Mouse (Mus musculus) forebrain, embryonic 15.5 days (tissue): ENCODE data around the gene Alg1. TPM values are rescaled to one million over a fixed set of nuclear protein-coding genes. Genes with fewer than 3 reads are reported as not detected.

Experiments
- ATAC-seq: fragments of 200-750 bp; cut with Nextera tagmentation; replicated peaks from 2 replicates; pipeline ENCODE4 v1.8.0; 2017; ENCODE audit warnings: mild to moderate bottlenecking, moderate TSS enrichment, moderate library complexity
- H3K27ac ChIP-seq: fragments of 300-500 bp; sonication (generic); replicated peaks from 2 replicates; pipeline ENCODE4 v1.5.1; 2015; ENCODE audit warnings: mild to moderate bottlenecking, inconsistent platforms
- H3K27me3 ChIP-seq: fragments of 300-500 bp; sonication (generic); 2 replicates; pipeline ENCODE4 v1.6.1; 2015; ENCODE audit warnings: inconsistent platforms
- H3K36me3 ChIP-seq: fragments of 300-500 bp; sonication (generic); 2 replicates; pipeline ENCODE4 v1.6.1; 2015; ENCODE audit warnings: mild to moderate bottlenecking, inconsistent platforms
- H3K4me1 ChIP-seq: fragments of 300-500 bp; sonication (generic); 2 replicates; pipeline ENCODE4 v1.6.1; 2015; ENCODE audit warnings: inconsistent platforms
- H3K4me2 ChIP-seq: fragments of 300-500 bp; sonication (generic); replicated peaks from 2 replicates; pipeline ENCODE4 v1.6.1; 2015; ENCODE audit warnings: mild to moderate bottlenecking, inconsistent platforms
- H3K4me3 ChIP-seq: fragments of 300-500 bp; sonication (generic); 2 replicates; pipeline ENCODE4 v1.5.1; 2015; ENCODE audit warnings: mild to moderate bottlenecking, inconsistent platforms
- H3K9ac ChIP-seq: fragments of 300-500 bp; sonication (generic); replicated peaks from 2 replicates; pipeline ENCODE4 v1.6.1; 2015; ENCODE audit warnings: mild to moderate bottlenecking, inconsistent platforms
- H3K9me3 ChIP-seq: fragments of 300-500 bp; sonication (generic); 2 replicates; pipeline ENCODE4 v1.6.1; 2016; ENCODE audit warnings: inconsistent platforms
- WGBS: fragments of 180-500 bp; shearing (Covaris S2); methylation state at CpG from one replicate; pipeline ENCODE4 v1.1.7; 2015; ENCODE audit warnings: mixed read lengths; 5-methylcytosine and 5-hydroxymethylcytosine counted together
- microRNA-seq: library from miRNA; unstranded; fragments of <30 nt; microRNA quantifications from one replicate; pipeline ENCODE4, GENCODE M21; 2016
- polyA plus RNA-seq: library from polyadenylated mRNA; unstranded; fragments of >200 nt; fragmentation: Nextera tagmentation; extraction: Ambion mirVana; gene quantifications from 2 replicates; pipeline ENCODE4 v1.2.1, GENCODE M21; 2015

Alg1 gene
- polyA plus RNA-seq, 1 experiment from 2014 or later = 34.8 TPM

DNA sequence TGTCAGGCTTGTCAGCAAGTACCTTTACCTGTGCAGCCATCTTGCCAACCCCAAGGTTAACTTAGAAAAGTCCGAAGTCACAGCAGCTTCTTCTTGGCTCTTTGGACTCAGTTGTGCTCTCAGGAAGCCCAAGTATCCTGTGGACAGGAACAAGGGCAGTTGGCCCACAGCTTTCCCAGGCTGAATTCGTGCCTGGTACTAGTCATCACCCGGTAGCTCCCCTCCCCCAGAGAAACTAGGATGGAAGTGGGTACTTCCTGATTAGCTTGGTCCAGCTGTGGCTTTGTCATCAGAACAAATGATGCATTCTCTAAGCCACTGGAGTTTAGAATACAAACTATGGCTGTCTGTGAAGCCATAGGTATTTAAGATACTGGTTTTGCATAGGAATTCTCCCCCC lies 52.0 kb downstream of the Alg1 start:
- Histone ChIP-seq H3K9me3 (no peaks in the 10 kb centered on the region), H3K9ac (no peak overlapping the region), H3K36me3 (no peaks in the 10 kb centered on the region), H3K4me2 (no peak overlapping the region), H3K4me1 (no peaks in the 10 kb centered on the region), H3K27ac (no peak overlapping the region), H3K27me3 (no peaks in the 10 kb centered on the region), H3K4me3 (no peak overlapping the region)
- ATAC-seq = no peak
- 40% methylated on average over 3 of the region's 3 CpGs for WGBS

Small RNA genes within 50 kb of the gene (microRNA-seq; reads per million reads assigned to microRNA genes)
- not detected for gene Gm23689
- not detected for gene Gm26095
- not detected for gene Mir6364

Other genes starting within 250 kb of the Alg1 start
- not detected in 2 replicates for gene Sept12, start 235.8 kb upstream of the Alg1 start, polyA plus RNA-seq
- 1.0 and 1.1 TPM in 2 replicates for gene Smim22, start 226.3 kb upstream of the Alg1 start, polyA plus RNA-seq
- gene Rogdi, start 220.1 kb upstream of the Alg1 start, polyA plus RNA-seq = 91.4 and 99.8 TPM in 2 replicates
- gene Glyr1, start 183.8 kb upstream of the Alg1 start, polyA plus RNA-seq = 192 and 196 TPM in 2 replicates
- 17.8 and 18.3 TPM in 2 replicates for gene Ubn1, start 183.6 kb upstream of the Alg1 start, polyA plus RNA-seq
- gene Ppl, start 101.2 kb upstream of the Alg1 start, polyA plus RNA-seq = 0.19 TPM in 2 replicates
- gene Sec14l5, start 86.5 kb upstream of the Alg1 start, polyA plus RNA-seq = 0.06 and 0.11 TPM in 2 replicates
- 11.6 and 12.8 TPM in 2 replicates for gene Nagpa, start 29.6 kb upstream of the Alg1 start, polyA plus RNA-seq
- gene AU021092, start 11.3 kb upstream of the Alg1 start, polyA plus RNA-seq = 12.5 and 13.7 TPM in 2 replicates
- gene Eef2kmt, start 22.4 kb downstream of the Alg1 start, polyA plus RNA-seq = 8.2 and 9.7 TPM in 2 replicates